Mouse (Mus musculus) cerebellum, postnatal 10 days (tissue): ENCODE results near the gene Ccdc88c.
A peak's percentile ranks its signal among the peaks of the same experiment; 100 is the strongest.

Experiments
- DNase-seq, 2 experiments: peaks; one replicate each; pipeline ENCODE4 v3.0.0; 2021; ENCODE audit warnings: mixed read lengths in 2 of 2

Gene Ccdc88c

DNA sequence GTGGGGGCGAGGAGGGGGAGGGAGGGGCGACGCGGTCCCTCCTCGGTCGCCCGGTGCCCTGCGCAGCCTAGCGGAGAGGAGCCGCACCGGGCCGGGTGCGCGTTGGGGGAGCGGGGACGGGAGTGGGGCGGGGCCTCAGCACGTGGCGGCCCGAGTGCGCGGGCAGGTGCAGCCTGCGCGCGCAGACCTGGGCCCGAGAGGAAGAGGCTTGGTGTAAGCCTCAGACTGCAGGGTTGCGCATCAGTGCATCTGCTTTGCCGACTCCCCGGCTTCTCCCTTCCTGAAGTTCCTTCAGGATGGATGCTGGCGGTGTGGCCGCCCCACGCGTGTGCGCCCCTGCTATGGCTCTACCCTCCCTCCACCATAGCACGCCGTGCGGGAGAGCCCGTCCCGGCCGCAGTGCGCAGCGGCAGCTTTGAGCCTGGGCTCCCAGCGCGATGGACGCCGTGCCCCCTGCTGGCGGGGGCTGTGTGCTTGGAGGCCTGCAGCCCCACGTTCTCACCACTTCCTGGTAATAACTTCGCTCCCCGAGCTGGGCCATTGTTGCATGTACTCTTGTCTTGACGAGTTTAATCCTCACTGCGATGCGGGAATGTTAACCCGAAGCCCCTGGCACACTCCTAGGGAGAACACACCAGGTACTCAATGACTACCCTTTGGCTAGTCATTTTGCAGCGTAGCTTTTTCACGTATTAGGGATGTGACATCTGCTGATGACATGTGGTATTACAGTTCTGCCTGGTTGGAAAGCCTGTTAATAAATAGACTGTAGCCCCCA, at the start of gene Ccdc88c:
TSS of gene Ccdc88c (minus strand) at position 103 of the 778 bp plus-strand sequence.
- peak; percentile 88 to 89 for DNase-seq

DNA sequence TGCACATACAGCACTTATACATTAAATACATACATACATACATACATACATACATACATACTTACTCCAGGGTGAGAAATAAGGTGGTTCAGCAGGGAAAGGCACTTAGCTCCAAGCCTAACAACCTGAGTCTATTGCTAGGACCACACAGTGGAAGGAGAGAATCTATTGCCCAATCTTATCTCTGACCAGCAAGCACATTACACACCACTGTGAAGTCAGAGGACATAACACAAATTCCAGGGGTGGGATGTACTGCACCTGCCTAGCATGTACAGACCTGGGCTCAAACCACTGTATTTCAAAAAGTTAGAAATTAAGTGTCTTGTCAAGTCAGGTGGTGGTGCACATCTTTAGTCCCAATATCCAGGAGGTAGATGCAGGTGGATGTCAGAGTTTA, 49.1 kb upstream of the Ccdc88c start:
- DNase-seq, result no peak

DNA sequence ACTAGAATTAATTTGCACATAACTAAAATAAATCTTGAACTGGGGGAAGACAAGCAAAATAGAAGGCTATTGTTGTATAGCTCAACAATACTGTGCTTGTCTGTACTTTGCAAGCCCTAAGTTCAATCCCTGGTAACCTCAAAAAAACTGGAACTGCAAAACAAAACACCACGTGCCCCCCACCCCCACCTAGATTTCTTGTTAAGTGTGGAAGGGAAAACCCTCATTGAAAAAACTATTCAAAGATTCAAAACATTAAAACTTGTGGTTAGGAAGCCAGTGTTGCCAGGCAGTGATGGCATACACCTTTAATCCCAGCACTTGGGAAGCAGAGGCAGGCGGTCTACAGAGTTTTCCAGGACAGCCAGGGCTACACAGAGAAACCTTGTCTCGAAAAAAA, 46.6 kb upstream of the Ccdc88c start:
- DNase-seq, result no peak

DNA sequence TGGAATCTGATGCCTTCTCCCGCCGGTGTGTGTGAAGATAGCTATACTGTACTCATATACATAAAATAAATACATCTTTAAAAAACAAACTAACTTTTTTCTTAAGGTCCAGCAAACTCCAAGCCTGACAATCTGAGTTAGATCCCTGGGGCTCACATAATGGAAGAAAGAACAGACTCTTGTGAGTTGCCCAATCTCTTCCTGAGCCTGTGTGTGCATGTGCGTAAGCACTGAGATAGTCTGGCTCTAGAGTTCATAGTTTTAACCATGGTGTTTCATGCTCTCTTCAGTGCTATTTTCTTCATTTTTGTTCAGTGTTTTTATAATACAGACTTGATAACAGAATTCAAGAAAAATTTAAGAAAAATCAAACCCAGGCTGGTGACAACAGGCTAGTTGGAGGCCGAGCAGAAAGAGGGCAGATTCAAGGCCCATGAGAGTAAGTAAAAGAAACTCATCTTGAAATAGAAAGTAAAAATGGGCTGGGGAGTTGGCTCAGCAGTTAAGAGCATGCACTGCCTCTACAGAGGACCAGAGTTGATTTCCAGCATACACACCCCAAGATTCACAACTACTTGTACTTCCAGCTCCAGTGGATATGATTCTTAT, 46.1 kb upstream of the Ccdc88c start:
- no peak for DNase-seq

DNA sequence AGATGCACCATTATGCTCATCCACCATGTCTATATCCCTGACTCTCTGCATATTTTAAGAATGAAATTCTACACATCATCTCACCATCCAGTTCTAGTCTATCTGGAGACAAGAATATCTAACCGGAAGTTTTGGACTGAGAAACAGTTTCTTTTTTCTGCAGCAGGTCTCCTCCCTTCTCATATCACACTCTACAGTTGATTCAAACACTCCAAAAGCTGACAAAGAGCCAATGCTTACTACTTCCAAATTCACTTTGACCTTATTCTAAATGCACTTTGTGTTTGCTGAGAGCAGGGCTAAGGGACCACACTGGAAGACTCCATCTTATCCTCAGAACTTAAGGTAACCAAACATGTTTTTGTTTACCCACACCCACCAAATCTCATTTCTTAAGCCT, 41.0 kb upstream of the Ccdc88c start:
- no peak for DNase-seq

DNA sequence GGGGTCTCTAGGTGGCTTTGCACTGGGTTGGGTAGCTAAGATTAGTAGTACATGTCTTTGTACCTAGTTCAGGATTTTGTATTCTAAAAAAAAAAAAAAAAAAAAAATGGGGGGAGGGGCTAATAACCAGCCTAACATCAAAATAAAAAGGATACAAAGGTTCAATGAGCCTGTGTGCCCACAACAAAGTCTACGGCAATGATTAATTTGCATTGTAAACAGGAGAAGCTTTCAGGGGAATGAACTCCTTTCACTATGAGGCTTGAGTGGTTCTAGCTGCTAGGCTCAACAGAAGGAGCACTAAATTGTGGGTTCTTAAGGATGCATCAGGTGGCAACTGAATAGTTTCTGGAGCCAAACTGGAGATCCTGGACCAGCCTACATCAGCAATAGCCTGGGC, 37.5 kb upstream of the Ccdc88c start:
- no peak for DNase-seq

DNA sequence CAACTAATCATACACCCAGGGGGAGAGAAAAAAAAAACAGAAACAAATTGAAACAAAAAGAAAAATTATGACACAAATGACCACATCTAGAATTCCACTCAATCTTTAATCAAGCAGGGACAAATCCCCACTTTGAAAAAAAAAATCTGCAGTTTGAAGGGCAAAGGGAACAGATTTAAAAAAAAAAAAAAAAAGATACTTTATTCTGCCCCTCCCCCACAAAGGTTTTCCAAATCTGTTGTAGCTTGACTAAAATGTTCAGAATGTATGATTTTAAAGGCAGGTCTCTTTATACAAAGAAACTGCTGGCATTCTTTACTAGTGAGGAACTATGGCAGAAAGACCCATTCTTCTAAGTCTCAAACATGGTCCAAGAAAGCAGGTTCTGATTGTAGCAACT, 11.1 kb upstream of the Ccdc88c start:
- DNase-seq, result no peak

DNA sequence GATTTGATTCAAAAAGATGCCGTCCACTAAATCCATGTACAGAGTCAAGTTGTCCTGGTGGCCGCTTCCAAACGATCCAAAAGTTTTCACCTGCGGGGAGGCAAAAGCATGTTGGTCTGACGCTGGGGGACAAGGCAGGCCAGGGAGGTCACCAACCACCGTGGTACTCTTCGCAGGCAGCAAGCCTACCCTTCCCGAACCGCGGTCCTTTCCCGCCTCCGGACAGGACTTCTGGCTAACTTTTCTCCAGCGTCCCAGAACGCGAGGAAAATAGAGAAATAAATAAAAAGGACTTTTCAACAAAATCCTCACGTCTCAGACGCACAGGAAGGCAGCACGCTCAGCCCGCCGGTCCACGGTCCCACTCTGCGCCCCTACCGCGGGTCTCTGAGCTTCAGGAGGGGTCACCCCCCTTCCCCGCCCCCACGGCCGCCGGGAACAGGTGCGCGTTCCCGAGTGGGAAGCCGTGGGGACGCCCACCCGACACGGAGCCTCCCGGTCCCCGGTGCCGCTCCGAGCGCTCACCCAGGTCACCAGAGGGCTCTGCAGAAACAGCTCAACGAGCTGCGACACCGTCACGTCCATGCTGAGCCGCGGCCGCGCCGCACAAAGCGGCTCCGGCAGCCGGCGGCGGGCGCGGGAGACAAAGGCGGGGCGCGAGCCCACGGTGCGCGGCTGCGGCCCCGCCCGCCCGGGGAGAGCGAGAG, 456 bp downstream of the Ccdc88c start:
- DNase-seq, result no peak

DNA sequence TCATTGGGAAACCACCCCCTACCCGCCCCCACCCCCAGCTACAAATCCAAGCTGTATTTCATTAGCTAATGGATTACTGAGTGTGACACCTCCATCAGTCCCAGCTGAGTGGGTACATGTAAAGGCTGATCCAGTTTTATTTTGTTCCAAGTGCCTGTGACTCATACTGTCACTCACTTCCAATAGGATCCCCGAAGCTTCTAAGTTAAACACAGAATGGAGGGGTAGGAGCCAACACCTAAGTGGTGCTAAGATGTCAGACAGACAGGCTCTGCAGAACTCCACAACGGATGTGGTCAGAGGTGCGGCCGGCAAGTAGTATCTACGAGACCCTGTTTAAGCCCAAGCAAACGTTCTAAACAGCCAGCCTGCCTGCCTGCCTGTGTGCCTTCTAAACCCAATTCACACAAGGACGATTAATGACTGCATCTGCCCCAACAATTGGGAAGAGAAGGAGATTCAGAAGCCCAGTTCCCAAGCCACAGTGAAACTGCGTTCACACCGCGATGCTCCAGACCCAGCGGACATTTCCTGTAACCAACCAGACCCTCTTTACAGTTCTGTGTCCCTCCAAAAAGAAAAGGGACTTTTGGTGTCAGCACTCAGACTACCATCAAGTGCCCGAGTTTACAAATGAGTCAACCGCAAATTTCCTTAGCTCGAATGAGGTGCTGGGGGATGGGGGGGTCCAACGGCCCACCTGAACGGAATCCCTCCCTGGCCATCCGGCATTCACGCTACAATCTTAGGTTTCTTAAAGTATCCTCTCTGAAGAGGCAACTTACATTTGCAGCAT, 1.2 kb downstream of the Ccdc88c start:
- DNase-seq, result no peak

DNA sequence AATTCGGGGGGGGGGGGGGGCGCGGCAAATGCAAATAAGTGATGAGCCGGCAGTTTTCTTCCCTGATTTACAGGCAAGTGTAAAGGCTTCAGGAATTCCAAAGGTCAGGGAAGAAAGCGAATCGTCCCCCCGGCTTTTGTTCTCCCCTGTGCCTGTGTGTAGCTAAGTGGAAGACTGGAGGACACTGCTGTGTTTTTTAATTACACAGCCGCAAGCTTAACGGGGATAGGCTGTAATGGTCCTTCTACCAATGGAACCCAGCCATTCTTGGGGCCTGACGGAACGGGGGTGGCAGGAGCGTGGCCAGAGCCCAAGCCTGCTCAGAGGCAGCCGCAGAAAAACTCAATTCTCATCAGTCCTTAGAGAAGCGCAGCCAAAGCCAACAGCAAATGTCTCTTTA, 1.9 kb downstream of the Ccdc88c start:
- peak; percentile 74 for DNase-seq

DNA sequence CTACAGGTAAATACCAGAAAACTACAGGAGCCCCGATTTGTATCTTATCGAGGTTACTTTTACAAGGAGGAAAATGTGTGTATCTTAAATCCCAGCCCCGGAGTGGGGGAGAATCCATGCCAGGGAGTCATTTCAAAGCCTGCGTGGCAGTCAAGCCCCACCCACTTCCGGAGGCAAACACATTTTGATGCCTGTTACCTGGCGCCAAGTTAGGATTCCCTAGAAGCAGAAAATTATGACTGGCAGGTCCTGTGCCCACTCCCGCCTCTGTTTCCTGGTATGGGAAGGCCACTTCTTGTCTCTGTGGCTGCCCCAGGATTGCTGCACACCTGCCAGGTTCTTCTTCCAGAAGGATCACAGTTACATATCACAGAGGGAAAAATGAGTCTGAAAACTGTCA, 2.3 kb downstream of the Ccdc88c start:
- peak; percentile 48 to 52 for DNase-seq

DNA sequence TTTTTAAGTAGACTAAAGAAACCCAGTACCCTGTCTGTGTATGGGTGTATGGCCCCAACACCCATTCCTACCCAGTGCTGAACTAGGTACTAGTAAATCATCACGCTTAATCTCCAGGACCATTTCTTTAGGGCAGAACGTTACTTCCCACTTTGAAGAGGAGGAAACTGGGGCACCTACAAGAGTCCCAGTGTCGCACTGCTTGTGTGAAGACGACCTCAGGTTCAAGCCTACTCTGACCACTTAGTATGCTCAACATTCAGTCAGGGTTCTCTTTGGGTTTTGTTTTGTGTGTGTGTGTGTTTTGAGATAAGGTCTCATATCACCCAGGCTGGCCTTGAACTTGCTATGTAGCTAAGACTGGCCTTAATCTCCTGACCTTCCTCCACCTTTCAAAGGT, 2.8 kb downstream of the Ccdc88c start:
- no peak for DNase-seq

DNA sequence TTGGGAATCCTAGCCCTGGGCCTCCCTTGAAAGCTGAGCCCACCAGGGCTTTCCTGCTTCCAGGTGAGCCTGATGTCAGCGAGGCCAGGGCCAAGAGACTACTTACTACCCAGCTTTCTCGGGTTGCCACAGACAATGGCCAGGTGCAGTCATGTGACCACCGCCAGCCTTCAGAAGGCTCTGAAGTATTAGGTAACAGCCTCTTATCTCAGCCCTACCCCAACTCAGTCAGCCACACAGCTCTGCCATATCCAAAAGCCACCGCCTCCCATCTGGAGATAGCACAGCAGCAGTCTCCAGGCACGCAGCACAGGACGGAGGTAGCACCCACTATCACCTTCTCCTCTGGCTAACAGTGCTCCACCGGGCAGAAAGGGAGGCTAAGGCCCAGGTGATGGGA, 3.5 kb downstream of the Ccdc88c start:
- DNase-seq, result no peak

DNA sequence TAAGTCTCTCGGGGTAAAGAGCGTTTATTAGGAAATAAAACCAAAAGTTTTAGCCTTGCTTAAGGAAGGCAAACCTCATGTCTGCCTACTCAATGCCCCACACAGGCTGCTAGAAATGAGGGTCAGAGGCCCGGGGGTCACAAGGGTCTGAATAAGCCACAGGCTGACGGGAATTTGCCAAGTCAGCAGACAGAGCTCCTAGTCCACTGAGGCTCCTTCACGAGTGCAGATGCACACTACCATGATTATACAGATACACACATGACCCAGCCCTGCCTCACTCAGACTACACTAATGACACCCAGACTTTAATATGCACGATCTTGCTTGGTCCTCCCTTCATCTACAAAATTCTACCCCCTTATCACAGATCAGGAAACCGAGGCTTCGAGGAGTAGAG, 4.0 kb downstream of the Ccdc88c start:
- DNase-seq, result no peak

DNA sequence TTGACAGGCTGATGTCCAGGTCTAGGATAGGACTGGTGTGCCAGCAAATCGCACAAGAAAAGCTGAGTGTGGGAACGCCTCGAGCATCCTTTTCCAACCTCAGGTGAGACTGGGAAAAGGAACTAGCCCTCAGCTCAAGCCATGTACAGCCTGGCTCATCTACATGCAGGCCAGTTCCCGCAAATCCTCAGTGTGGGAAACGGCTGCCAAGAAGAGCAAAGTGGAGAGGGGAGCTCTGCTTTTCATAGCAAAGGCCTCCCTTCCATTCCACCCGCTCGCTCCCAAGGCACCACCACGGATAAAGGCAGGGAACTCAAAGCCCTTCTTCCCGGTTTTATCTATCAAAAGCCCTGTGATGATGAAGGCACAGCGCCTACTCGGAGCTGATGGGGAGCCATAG, 5.7 kb downstream of the Ccdc88c start:
- peak in 1 of 2 experiments; percentile 43 for DNase-seq

DNA sequence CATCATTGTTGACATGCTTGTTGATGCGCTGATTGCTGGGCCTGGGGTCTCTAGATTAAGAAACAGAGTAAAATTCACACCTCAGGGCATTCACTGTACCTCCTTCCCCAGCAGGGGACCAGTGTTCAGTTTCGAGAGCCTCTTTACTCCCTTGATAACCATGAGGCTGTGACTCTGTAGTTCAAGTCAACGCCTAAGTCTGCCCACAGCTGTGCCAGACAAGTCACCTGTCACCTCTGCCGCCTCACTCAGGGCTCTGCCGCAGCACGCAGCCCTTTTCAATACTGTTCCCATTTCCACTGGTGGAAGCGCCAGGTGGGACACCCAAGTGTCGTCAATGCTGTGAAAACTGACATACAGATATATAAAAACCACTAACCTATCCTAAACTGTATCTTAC, 6.5 kb downstream of the Ccdc88c start:
- no peak for DNase-seq

DNA sequence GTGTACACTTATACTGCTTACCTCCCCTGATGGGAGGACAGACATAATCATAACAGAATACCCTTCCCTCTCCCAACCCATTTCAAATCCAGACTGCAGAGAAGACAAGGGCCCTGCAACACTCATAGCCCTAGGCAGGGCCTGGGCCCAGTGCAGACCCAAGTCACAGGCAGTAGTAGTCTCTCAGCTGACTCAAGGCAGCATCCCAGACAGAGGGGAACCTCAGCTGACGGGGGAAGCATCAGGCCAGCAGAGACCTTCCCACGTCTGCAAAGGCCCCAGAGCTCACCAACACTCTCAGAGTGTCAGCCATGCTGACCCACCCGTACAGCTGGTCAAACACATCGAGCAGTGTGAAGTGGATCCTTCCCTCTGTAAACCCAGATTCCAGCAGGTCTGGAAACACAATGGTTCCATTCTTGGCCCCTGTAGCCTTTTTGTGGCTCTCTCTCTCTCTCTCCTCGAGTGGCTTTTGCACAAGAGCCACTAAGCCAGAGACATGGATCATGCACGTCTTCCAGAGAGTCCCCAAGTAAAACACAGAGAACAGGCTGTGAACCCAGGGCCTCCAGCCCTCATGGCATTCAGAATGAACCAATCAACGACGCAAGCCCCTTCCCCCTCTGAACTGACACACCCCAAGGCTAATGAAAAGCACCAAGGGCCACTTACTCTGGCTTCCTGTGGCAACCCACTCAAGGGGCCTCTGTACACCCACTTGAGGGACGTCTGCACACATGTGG, 7.2 kb downstream of the Ccdc88c start:
- DNase-seq, result no peak

DNA sequence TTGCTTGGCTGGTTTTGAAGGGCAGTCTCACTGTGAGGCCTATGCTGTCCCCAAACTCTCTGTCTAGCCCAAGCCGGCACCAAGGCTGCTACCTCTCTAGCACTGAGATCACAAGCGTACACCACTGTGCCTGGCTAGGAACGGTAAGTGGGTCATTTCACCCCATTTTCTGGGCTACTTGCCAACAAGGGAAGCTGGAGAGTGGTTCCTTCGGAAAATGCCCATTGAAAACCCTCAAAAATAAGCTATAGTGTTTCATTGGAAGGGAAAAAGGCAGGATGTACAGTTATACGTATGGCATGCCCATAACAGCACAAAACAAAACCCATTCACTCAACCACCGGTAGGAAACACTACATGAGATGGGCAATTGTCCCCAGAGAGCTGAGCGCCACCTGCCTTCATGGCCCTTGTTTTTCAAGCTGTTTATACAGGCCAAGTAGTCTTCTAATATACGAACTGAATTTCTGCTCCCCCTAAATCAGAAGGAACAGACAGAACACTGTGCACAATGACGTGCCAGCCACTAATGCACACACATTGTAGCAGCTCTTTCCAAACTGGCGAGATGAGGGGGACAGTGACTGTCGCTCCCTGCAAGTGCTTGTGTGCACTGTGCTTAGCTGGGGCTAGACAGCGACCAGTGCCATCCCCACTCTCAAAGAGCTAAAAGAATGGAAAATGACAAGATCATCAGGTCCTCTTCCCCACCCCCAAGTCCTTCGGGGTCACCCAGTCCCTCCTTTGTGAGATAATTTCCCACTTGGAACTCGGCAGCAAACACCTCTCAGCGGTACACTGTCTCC, 8.4 kb downstream of the Ccdc88c start:
- peak; percentile 70 to 78 for DNase-seq

DNA sequence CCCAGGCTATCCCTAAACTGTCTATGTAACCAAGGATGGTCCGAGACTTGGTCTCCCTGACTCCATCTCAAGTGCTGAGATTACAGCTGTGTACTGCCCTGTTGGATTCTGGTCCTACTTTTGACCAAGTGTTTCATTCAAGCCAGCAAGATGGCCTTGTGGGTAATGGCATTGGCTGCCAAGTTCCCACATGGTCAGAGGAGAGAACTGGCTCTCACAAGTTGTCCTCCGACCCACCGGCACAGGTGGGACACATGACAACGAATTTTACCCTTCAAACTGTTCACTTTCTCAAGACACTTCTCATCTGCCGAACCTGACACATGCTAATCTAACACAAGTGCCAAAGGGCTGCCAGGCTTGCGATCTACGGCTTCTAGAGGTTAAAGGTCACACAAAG, 9.4 kb downstream of the Ccdc88c start:
- DNase-seq, result no peak

DNA sequence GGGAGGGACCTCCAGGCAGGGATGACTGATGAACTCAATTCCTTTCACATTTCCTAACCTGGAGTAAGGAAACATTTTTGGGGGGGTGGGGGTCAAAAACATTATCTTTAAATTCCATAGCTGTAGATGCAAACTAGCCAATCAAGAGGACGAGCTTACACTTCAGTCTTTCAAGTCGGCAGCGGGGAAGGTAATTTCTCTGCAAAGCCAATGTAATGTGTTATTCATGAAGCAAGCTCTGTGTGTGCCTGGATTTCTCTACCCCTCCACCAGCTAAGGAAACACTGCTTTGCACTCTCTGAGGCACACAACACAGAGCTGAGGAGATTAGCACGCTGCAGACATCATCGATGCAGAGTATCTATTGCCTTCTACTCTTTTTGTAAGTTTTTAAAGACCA, 9.8 kb downstream of the Ccdc88c start:
- no peak for DNase-seq

DNA sequence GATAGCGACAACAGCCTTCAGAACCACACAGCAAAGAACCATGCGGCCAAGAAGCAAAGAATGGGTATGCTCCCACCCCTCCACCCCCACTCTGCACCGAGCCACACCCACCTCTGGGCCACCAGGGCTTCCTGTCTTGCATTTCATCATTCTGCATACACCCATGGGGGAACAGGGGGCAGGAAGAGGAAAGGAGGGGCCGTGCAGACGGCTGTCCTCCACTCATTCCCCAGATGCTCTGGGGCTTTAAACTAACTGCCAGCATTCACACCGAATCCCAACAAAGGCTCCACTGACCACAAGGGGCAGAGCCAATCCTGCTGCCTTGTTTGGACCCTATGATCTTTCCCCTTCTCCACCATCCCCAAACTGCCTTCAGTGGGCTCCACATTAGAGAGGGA, 10.9 kb downstream of the Ccdc88c start:
- no peak for DNase-seq
